Mouse (Mus musculus): ENCODE measurements at regions not wholly inside any gene's neighbourhood (a gene's known extent, or its start where the extent isn't known, plus 50 kb on each side); places are given as distances from the start of the nearest gene placed in this dataset.

- WGBS = 42% methylated on average over 6 of the region's 6 CpGs
- no peaks in the 10 kb centered on the region for H3K27me3 ChIP-seq
- no peak overlapping the region for H3K27ac ChIP-seq
- H3K9me3 ChIP-seq = no peaks in the 10 kb centered on the region
- no peak overlapping the region for H3K4me2 ChIP-seq
- no peak for ATAC-seq (ENCODE audit: borderline replicate concordance, extremely low read depth, low FRiP score, low TSS enrichment)
- no peaks in the 10 kb centered on the region for H3K4me1 ChIP-seq
- no peak overlapping the region for H3K4me3 ChIP-seq
- no peak overlapping the region for H3K9ac ChIP-seq
- no peaks in the 10 kb centered on the region for H3K36me3 ChIP-seq
Measured at GRCm38 (mm10) chr8:57209584-57209983, 111.2 kb upstream of the Hand2 start.

GRCm38 (mm10) chr8:57213066-57213465 lies 107.7 kb upstream of the Hand2 start:
- WGBS = 40% methylated on average over 5 of the region's 5 CpGs
- ATAC-seq (ENCODE audit: borderline replicate concordance, extremely low read depth, low FRiP score, low TSS enrichment) = no peak

GRCm38 (mm10) chr8:57213982-57214930 lies 106.5 kb upstream of the Hand2 start:
- Histone ChIP-seq H3K4me2 (peak overlapping the region; percentile 23), H3K9ac (no peak overlapping the region), H3K27ac (no peak overlapping the region), H3K36me3 (no peaks in the 10 kb centered on the region), H3K4me1 (no peaks in the 10 kb centered on the region), H3K9me3 (no peaks in the 10 kb centered on the region), H3K4me3 (no peak overlapping the region), H3K27me3 (no peaks in the 10 kb centered on the region)
- WGBS = 42% methylated on average over 31 of the region's 31 CpGs
- ATAC-seq (ENCODE audit: borderline replicate concordance, extremely low read depth, low FRiP score, low TSS enrichment) = no peak

More at GRCm38 (mm10) chr8:57213066-57213465, 107.7 kb upstream of the Hand2 start:
- Histone ChIP-seq H3K36me3 (no peaks in the 10 kb centered on the region), H3K27me3 (no peaks in the 10 kb centered on the region), H3K4me2 (no peak overlapping the region), H3K9ac (no peak overlapping the region), H3K4me3 (no peak overlapping the region), H3K4me1 (no peaks in the 10 kb centered on the region), H3K27ac (no peak overlapping the region), H3K9me3 (no peaks in the 10 kb centered on the region)

- H3K4me1 ChIP-seq = no peaks in the 10 kb centered on the region
- ATAC-seq (ENCODE audit: borderline replicate concordance, extremely low read depth, low FRiP score, low TSS enrichment) = no peak
- H3K4me3 ChIP-seq = no peak overlapping the region
- no peak overlapping the region for H3K9ac ChIP-seq
- H3K36me3 ChIP-seq = no peaks in the 10 kb centered on the region
- WGBS = 58% methylated on average over 4 of the region's 4 CpGs
- no peaks in the 10 kb centered on the region for H3K9me3 ChIP-seq
- no peak overlapping the region for H3K27ac ChIP-seq
- no peak overlapping the region for H3K4me2 ChIP-seq
- no peaks in the 10 kb centered on the region for H3K27me3 ChIP-seq
Measured at GRCm38 (mm10) chr8:57230594-57230993, 90.2 kb upstream of the Hand2 start.

GRCm38 (mm10) chr8:57242301-57242700 lies 78.5 kb upstream of the Hand2 start:
- WGBS = 70% methylated on average over 2 of the region's 2 CpGs
- no peak overlapping the region for H3K9ac ChIP-seq

GRCm38 (mm10) chr8:57249061-57249460 lies 71.7 kb upstream of the Hand2 start:
- Histone ChIP-seq H3K4me1 (no peaks in the 10 kb centered on the region), H3K27ac (no peak overlapping the region), H3K4me2 (no peak overlapping the region), H3K9ac (no peak overlapping the region), H3K27me3 (no peaks in the 10 kb centered on the region), H3K9me3 (no peaks in the 10 kb centered on the region), H3K4me3 (no peak overlapping the region), H3K36me3 (no peaks in the 10 kb centered on the region)
- 56% methylated on average over 5 of the region's 5 CpGs for WGBS
- no peak for ATAC-seq (ENCODE audit: borderline replicate concordance, extremely low read depth, low FRiP score, low TSS enrichment)

More at GRCm38 (mm10) chr8:57242301-57242700, 78.5 kb upstream of the Hand2 start:
- H3K27me3 ChIP-seq = no peaks in the 10 kb centered on the region
- no peak overlapping the region for H3K4me2 ChIP-seq
- no peak overlapping the region for H3K4me3 ChIP-seq
- no peaks in the 10 kb centered on the region for H3K4me1 ChIP-seq
- H3K9me3 ChIP-seq = no peaks in the 10 kb centered on the region
- no peak overlapping the region for H3K27ac ChIP-seq
- no peak for ATAC-seq (ENCODE audit: borderline replicate concordance, extremely low read depth, low FRiP score, low TSS enrichment)
- H3K36me3 ChIP-seq = no peaks in the 10 kb centered on the region
